Mouse (Mus musculus): ENCODE data around the gene Fshr.

Gene Fshr

GRCm38 (mm10) chr17:89032981-89033380 is 167.5 kb downstream of the Fshr start:
- no peak for DNase-seq

- DNase-seq, result no peak
These were observed 181.0 kb downstream of the Fshr start for GRCm38 (mm10) chr17:89019518-89019917.

GRCm38 (mm10) chr17:89017002-89017401 is 183.5 kb downstream of the Fshr start:
- DNase-seq, result peak; percentile 16

- no peak for DNase-seq
These were observed 186.8 kb downstream of the Fshr start for GRCm38 (mm10) chr17:89013691-89014090.

- no peak for DNase-seq
These were observed 191.4 kb downstream of the Fshr start for GRCm38 (mm10) chr17:89009117-89009516.

GRCm38 (mm10) chr17:89008680-89009079 is 191.8 kb downstream of the Fshr start:
- DNase-seq, result no peak

- DNase-seq, result no peak
These were observed 194.5 kb downstream of the Fshr start for GRCm38 (mm10) chr17:89005959-89006358.

GRCm38 (mm10) chr17:88999907-89000306 is 200.6 kb downstream of the Fshr start:
- DNase-seq, result no peak

GRCm38 (mm10) chr17:88998243-88998642 is 202.2 kb downstream of the Fshr start:
- DNase-seq, result no peak

GRCm38 (mm10) chr17:88991238-88991637 is 209.2 kb downstream of the Fshr start:
- no peak for DNase-seq

GRCm38 (mm10) chr17:88980708-88981355 is 219.6 kb downstream of the Fshr start:
- no peak for DNase-seq

- no peak for DNase-seq
These were observed 225.9 kb downstream of the Fshr start for GRCm38 (mm10) chr17:88974538-88974937.

GRCm38 (mm10) chr17:88966028-88966427 is 234.4 kb downstream of the Fshr start:
- no peak for DNase-seq

- peak; percentile 52 for DNase-seq
These were observed 246.5 kb downstream of the Fshr start for GRCm38 (mm10) chr17:88954011-88954410.

- DNase-seq, result no peak
These were observed 262.3 kb downstream of the Fshr start for GRCm38 (mm10) chr17:88938153-88938681.

GRCm38 (mm10) chr17:88937341-88938152 is 262.9 kb downstream of the Fshr start:
- DNase-seq, result no peak

GRCm38 (mm10) chr17:88936941-88937340 is 263.5 kb downstream of the Fshr start:
- no peak for DNase-seq
